Mouse (Mus musculus): Measurements from ENCODE around the gene Acot7.

DNA sequence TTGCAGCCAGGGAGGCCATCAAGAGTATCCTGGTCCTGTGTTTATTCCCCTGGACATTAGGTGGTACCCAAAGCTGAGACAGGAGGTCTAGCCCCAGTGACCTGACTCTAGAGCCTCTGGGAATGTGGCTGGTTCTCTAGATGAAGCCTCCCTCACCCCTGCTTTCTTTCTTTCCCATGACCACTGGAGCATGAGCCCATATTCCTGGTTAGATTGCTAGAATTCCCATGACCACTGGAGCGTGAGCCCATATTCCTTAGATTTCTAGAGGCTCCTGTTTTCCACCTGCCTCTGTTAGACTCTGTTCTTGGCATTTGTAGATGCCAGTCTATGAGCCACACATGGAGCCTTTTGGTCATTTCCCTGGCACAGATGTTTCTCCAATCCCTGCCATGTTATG lies 24.5 kb downstream of the Acot7 start:
- TF ChIP-seq CTCF (IDR thresholded peaks at IDR 0.05; ENCODE audit: borderline replicate concordance, insufficient read depth, low read depth, low read length) (no peak), POLR2A (IDR thresholded peaks at IDR 0.05; ENCODE audit: borderline replicate concordance, insufficient read depth, low read length) (no peak)
